Mouse (Mus musculus): ENCODE measurements around the gene Mospd3. TPM values are rescaled to one million over a fixed set of nuclear protein-coding genes. Genes with fewer than 3 reads are reported as not detected.

Mospd3 gene
- total RNA-seq (2021): 10 to 100 TPM; 52.4 to 54.0 TPM
- long read RNA-seq, experiment 1, transcript Mospd3-202 (5 exons, 1,318 nt): major isoform, 12 of 17 reads
- long read RNA-seq, experiment 1, partial matches to known transcripts: 1 of 17 reads
- long read RNA-seq, experiment 1, other reads (novel, unspliced or antisense): 4 of 17 reads
- long read RNA-seq, experiment 2, transcript Mospd3-202 (5 exons, 1,318 nt): major isoform, 20 of 28 reads
- long read RNA-seq, experiment 2, partial matches to known transcripts: 1 of 28 reads
- long read RNA-seq, experiment 2, other reads (novel, unspliced or antisense): 5 of 28 reads

GRCm38 (mm10) chr5:137600619-137601364 is at the start of gene Mospd3:
Gene Mospd3 (minus strand): TSS chr5:137601058.
- DNase-seq (ENCODE audit: low spot score in 2 of 2): peak; percentile 79 to 94

- DNase-seq (ENCODE audit: low spot score in 2 of 2): no peak
Measured at GRCm38 (mm10) chr5:137649669-137650571, 49.1 kb upstream of the Mospd3 start.

GRCm38 (mm10) chr5:137649251-137649650 is 48.4 kb upstream of the Mospd3 start:
- DNase-seq (ENCODE audit: low spot score in 2 of 2): no peak

GRCm38 (mm10) chr5:137647827-137648601 is 47.2 kb upstream of the Mospd3 start:
- no peak for DNase-seq (ENCODE audit: low spot score in 2 of 2)

- DNase-seq (ENCODE audit: low spot score in 2 of 2): no peak
Measured at GRCm38 (mm10) chr5:137645652-137646091, 44.8 kb upstream of the Mospd3 start, which contains the start of gene Irs3. Gene Irs3 (minus strand): TSS chr5:137645714.

GRCm38 (mm10) chr5:137645091-137645651 is 44.3 kb upstream of the Mospd3 start:
- no peak for DNase-seq (ENCODE audit: low spot score in 2 of 2)

GRCm38 (mm10) chr5:137644484-137644883 is 43.6 kb upstream of the Mospd3 start:
- DNase-seq (ENCODE audit: low spot score in 2 of 2): no peak

GRCm38 (mm10) chr5:137642886-137643285 is 42.0 kb upstream of the Mospd3 start:
- no peak for DNase-seq (ENCODE audit: low spot score in 2 of 2)

GRCm38 (mm10) chr5:137641054-137641453 is 40.2 kb upstream of the Mospd3 start, which contains the start of gene Sap25:
Gene Sap25 (plus strand): TSS chr5:137641334.
- no peak for DNase-seq (ENCODE audit: low spot score in 2 of 2)

GRCm38 (mm10) chr5:137639472-137639871 is 38.6 kb upstream of the Mospd3 start:
- DNase-seq (ENCODE audit: low spot score in 2 of 2): no peak

GRCm38 (mm10) chr5:137633397-137634084 is 32.7 kb upstream of the Mospd3 start:
- DNase-seq (ENCODE audit: low spot score in 2 of 2): no peak

- no peak for DNase-seq (ENCODE audit: low spot score in 2 of 2)
Measured at GRCm38 (mm10) chr5:137631591-137631990, 30.7 kb upstream of the Mospd3 start.

GRCm38 (mm10) chr5:137631171-137631570 is 30.3 kb upstream of the Mospd3 start:
- DNase-seq (ENCODE audit: low spot score in 2 of 2): no peak

- DNase-seq (ENCODE audit: low spot score in 2 of 2): no peak
Measured at GRCm38 (mm10) chr5:137630602-137631001, 29.7 kb upstream of the Mospd3 start.

- no peak for DNase-seq (ENCODE audit: low spot score in 2 of 2)
Measured at GRCm38 (mm10) chr5:137629906-137630545, 29.2 kb upstream of the Mospd3 start.

GRCm38 (mm10) chr5:137629306-137629721 is 28.5 kb upstream of the Mospd3 start:
- DNase-seq (ENCODE audit: low spot score in 2 of 2): no peak

GRCm38 (mm10) chr5:137628498-137629305 is 27.8 kb upstream of the Mospd3 start, which contains the start of the genes Fbxo24, Lrch4 and Gm20605:
Gene Fbxo24 (minus strand): TSS chr5:137629002.
Gene Lrch4 (plus strand): TSS chr5:137629121.
Gene Gm20605 (plus strand): TSS chr5:137629175.
- DNase-seq (ENCODE audit: low spot score in 2 of 2): peak; percentile 88 to 97

GRCm38 (mm10) chr5:137627991-137628390 is 27.1 kb upstream of the Mospd3 start:
- no peak for DNase-seq (ENCODE audit: low spot score in 2 of 2)

Data from adrenal gland, postnatal 4 days (tissue).